Mouse (Mus musculus) E14TG2a.4 (cell line): Measurements from ENCODE around the gene Itih1.

Source experiments
- CTCF ChIP-seq: conservative IDR thresholded peaks from 2 replicates; pipeline ENCODE4 v1.5.1; 2014; ENCODE audit warnings: low read length
- NANOG ChIP-seq: IDR thresholded peaks from 2 replicates; pipeline ENCODE4 v1.6.1; 2014; ENCODE audit warnings: borderline replicate concordance, low read length, mixed read lengths
- POU5F1 ChIP-seq: IDR thresholded peaks from 2 replicates; pipeline ENCODE4 v1.6.1; 2014; ENCODE audit warnings: low read length, borderline replicate concordance

GRCm38 (mm10) chr14:30906001-30906400 is 37.1 kb downstream of the Itih1 start:
- TF ChIP-seq CTCF (no peak), NANOG (no peak), POU5F1 (no peak)
